Mouse (Mus musculus) neural tube, embryonic 12.5 days (tissue): ENCODE results near the gene Fndc10. TPM values are rescaled to one million over a fixed set of nuclear protein-coding genes. Genes with fewer than 3 reads are reported as not detected.
A peak's percentile ranks its signal among the peaks of the same experiment; 100 is the strongest.
"Not testable (repeated sequence)": the region's sequence is repeated elsewhere in the genome, so short reads cannot be mapped to it uniquely, and the experiment has no call there.

Experiments used
- ATAC-seq: fragments of 200-750 bp; cut with Nextera tagmentation; 2 replicates; pipeline ENCODE4 v1.8.0; 2017; ENCODE audit warnings: low read depth, mild to moderate bottlenecking, moderate TSS enrichment, moderate library complexity; ENCODE audit not compliant: low FRiP score
- H3K27ac ChIP-seq: fragments of 300-500 bp; sonication (generic); 2 replicates; pipeline ENCODE4 v1.5.1; 2016
- H3K27me3 ChIP-seq: fragments of 300-500 bp; sonication (generic); replicated peaks from 2 replicates; pipeline ENCODE4 v1.6.1; 2016; ENCODE audit warnings: mild to moderate bottlenecking
- H3K36me3 ChIP-seq: fragments of 300-500 bp; sonication (generic); 2 replicates; pipeline ENCODE4 v1.6.1; 2016; ENCODE audit warnings: mild to moderate bottlenecking
- H3K4me1 ChIP-seq: fragments of 300-500 bp; sonication (generic); 2 replicates; pipeline ENCODE4 v1.6.1; 2016
- H3K4me2 ChIP-seq: fragments of 300-500 bp; sonication (generic); replicated peaks from 2 replicates; pipeline ENCODE4 v1.6.1; 2016; ENCODE audit warnings: mild to moderate bottlenecking
- H3K4me3 ChIP-seq: fragments of 300-500 bp; sonication (generic); 2 replicates; pipeline ENCODE4 v1.5.1; 2016
- H3K9ac ChIP-seq: fragments of 300-500 bp; sonication (generic); 2 replicates; pipeline ENCODE4 v1.6.1; 2016; ENCODE audit warnings: mild to moderate bottlenecking
- H3K9me3 ChIP-seq: fragments of 300-500 bp; sonication (generic); 2 replicates; pipeline ENCODE4 v1.6.1; 2016; ENCODE audit warnings: mild to moderate bottlenecking
- WGBS: fragments of 180-500 bp; shearing (Covaris S2); methylation state at CpG from one replicate; pipeline ENCODE4 v1.1.7; 2016; 5-methylcytosine and 5-hydroxymethylcytosine counted together
- polyA plus RNA-seq: library from polyadenylated mRNA; unstranded; fragments of >200 nt; fragmentation: Nextera tagmentation; extraction: Ambion mirVana; gene quantifications from 2 replicates; pipeline ENCODE4 v1.2.1, GENCODE M21; 2016

Gene Fndc10
- 10.6 and 11.6 TPM in 2 replicates for polyA plus RNA-seq

- H3K4me2 ChIP-seq, result peak within 1 kb of the TSS; percentile 93
- under 1% methylated on average over 47 of the region's 47 CpGs for WGBS
- peak; percentile 88 for ATAC-seq
- H3K36me3 ChIP-seq, result no peaks in the 10 kb centered on the region
- peak within 1 kb of the TSS; percentile 77 for H3K4me3 ChIP-seq
- peak within 1 kb of the TSS; percentile 83 for H3K9ac ChIP-seq
- peaks cover 20% of the 10 kb centered on the region for H3K4me1 ChIP-seq
- peaks cover 21% of the 10 kb centered on the region for H3K27me3 ChIP-seq
- H3K9me3 ChIP-seq, result no peaks in the 10 kb centered on the region
- peak within 1 kb of the TSS; percentile 66; the same call in 1 of the 2 replicates for H3K27ac ChIP-seq
Measured at GRCm38 (mm10) chr4:155694111-155694481, at the start of gene Fndc10. Gene Fndc10 (plus strand): TSS chr4:155694342.

GRCm38 (mm10) chr4:155645308-155645707 is 48.8 kb upstream of the Fndc10 start, which contains the start of gene Gm10563:
Gene Gm10563 (minus strand): TSS chr4:155645408.
- not testable (repeated sequence) for ATAC-seq, H3K9me3 ChIP-seq, H3K27me3 ChIP-seq, H3K4me2 ChIP-seq, H3K9ac ChIP-seq, H3K4me1 ChIP-seq, H3K27ac ChIP-seq, H3K4me3 ChIP-seq
- 99% methylated on average over 2 of the region's 2 CpGs for WGBS
- H3K36me3 ChIP-seq, result peaks cover 87% of the 10 kb centered on the region

GRCm38 (mm10) chr4:155645721-155646120 is 48.4 kb upstream of the Fndc10 start:
- H3K4me2 ChIP-seq, result no peak overlapping the region
- WGBS, result 98% methylated on average over 5 of the region's 5 CpGs
- H3K4me1 ChIP-seq, result no peaks in the 10 kb centered on the region
- peaks cover 87% of the 10 kb centered on the region for H3K36me3 ChIP-seq
- no peak overlapping the region for H3K27ac ChIP-seq
- H3K9me3 ChIP-seq, result no peaks in the 10 kb centered on the region
- H3K27me3 ChIP-seq, result peaks cover 4% of the 10 kb centered on the region; the same call in 1 of the 2 replicates
- no peak overlapping the region for H3K4me3 ChIP-seq
- no peak overlapping the region for H3K9ac ChIP-seq
- ATAC-seq, result no peak

- H3K36me3 ChIP-seq, result peaks cover 62% of the 10 kb centered on the region
- ATAC-seq, result no peak
- no peak overlapping the region for H3K4me2 ChIP-seq
- H3K27ac ChIP-seq, result no peak overlapping the region
- peaks cover 41% of the 10 kb centered on the region for H3K27me3 ChIP-seq
- WGBS, result 94% methylated on average over 11 of the region's 11 CpGs
- H3K9ac ChIP-seq, result no peak overlapping the region
- no peak overlapping the region for H3K4me3 ChIP-seq
- peaks cover 18% of the 10 kb centered on the region for H3K4me1 ChIP-seq
- no peaks in the 10 kb centered on the region for H3K9me3 ChIP-seq
Measured at GRCm38 (mm10) chr4:155649355-155649754, 44.8 kb upstream of the Fndc10 start.

- peaks cover 28% of the 10 kb centered on the region for H3K4me1 ChIP-seq
- H3K27ac ChIP-seq, result no peak overlapping the region
- no peak for ATAC-seq
- no peak overlapping the region for H3K9ac ChIP-seq
- peak overlapping the region; percentile 73; the same call in 1 of the 2 replicates for H3K4me2 ChIP-seq
- H3K36me3 ChIP-seq, result peaks cover 58% of the 10 kb centered on the region
- H3K27me3 ChIP-seq, result peaks cover 64% of the 10 kb centered on the region
- 64% methylated on average over 15 of the region's 15 CpGs for WGBS
- H3K4me3 ChIP-seq, result no peak overlapping the region
- no peaks in the 10 kb centered on the region for H3K9me3 ChIP-seq
Measured at GRCm38 (mm10) chr4:155651553-155652269, 42.4 kb upstream of the Fndc10 start.

- H3K27ac ChIP-seq, result no peak overlapping the region
- H3K4me3 ChIP-seq, result peak overlapping the region; percentile 38
- peak overlapping the region; percentile 55 for H3K9ac ChIP-seq
- peaks cover 28% of the 10 kb centered on the region for H3K4me1 ChIP-seq
- peaks cover 64% of the 10 kb centered on the region for H3K27me3 ChIP-seq
- H3K4me2 ChIP-seq, result peak overlapping the region; percentile 73
- no peaks in the 10 kb centered on the region for H3K9me3 ChIP-seq
- peaks cover 53% of the 10 kb centered on the region for H3K36me3 ChIP-seq
- no peak for ATAC-seq
- WGBS, result 20% methylated on average over 36 of the region's 36 CpGs
Measured at GRCm38 (mm10) chr4:155652283-155653085, 41.7 kb upstream of the Fndc10 start.

- Histone ChIP-seq H3K27ac (no peak within 1 kb of the TSS), H3K4me3 (peak within 1 kb of the TSS; percentile 38), H3K9me3 (no peaks in the 10 kb centered on the region), H3K27me3 (peaks cover 64% of the 10 kb centered on the region), H3K36me3 (peaks cover 50% of the 10 kb centered on the region), H3K4me2 (peak within 1 kb of the TSS; percentile 73), H3K9ac (peak within 1 kb of the TSS; percentile 55), H3K4me1 (peaks cover 28% of the 10 kb centered on the region)
- under 1% methylated on average over 33 of the region's 33 CpGs for WGBS
- ATAC-seq, result peak; percentile 44
Measured at GRCm38 (mm10) chr4:155653086-155653450, 41.1 kb upstream of the Fndc10 start, which contains the start of gene Mmp23. Gene Mmp23 (minus strand): TSS chr4:155653384.

- peak overlapping the region; percentile 73 for H3K4me2 ChIP-seq
- H3K4me1 ChIP-seq, result peaks cover 28% of the 10 kb centered on the region
- no peaks in the 10 kb centered on the region for H3K9me3 ChIP-seq
- H3K27ac ChIP-seq, result no peak overlapping the region
- peak overlapping the region; percentile 55 for H3K9ac ChIP-seq
- peak overlapping the region; percentile 38 for H3K4me3 ChIP-seq
- H3K27me3 ChIP-seq, result peaks cover 64% of the 10 kb centered on the region
- ATAC-seq, result peak; percentile 46
- peaks cover 49% of the 10 kb centered on the region for H3K36me3 ChIP-seq
- 3% methylated on average over 31 of the region's 31 CpGs for WGBS
Measured at GRCm38 (mm10) chr4:155653451-155654182, 40.5 kb upstream of the Fndc10 start.

GRCm38 (mm10) chr4:155654183-155654455 is 40.0 kb upstream of the Fndc10 start:
- 5% methylated on average over 6 of the region's 6 CpGs for WGBS
- H3K9me3 ChIP-seq, result no peaks in the 10 kb centered on the region
- H3K9ac ChIP-seq, result no peak overlapping the region
- peaks cover 64% of the 10 kb centered on the region for H3K27me3 ChIP-seq
- peak overlapping the region; percentile 38 for H3K4me3 ChIP-seq
- peak overlapping the region; percentile 73 for H3K4me2 ChIP-seq
- H3K27ac ChIP-seq, result no peak overlapping the region
- H3K36me3 ChIP-seq, result peaks cover 49% of the 10 kb centered on the region
- peaks cover 28% of the 10 kb centered on the region for H3K4me1 ChIP-seq
- ATAC-seq, result no peak

GRCm38 (mm10) chr4:155654456-155655298 is 39.5 kb upstream of the Fndc10 start:
- Histone ChIP-seq H3K9me3 (no peaks in the 10 kb centered on the region), H3K36me3 (peaks cover 48% of the 10 kb centered on the region), H3K4me3 (peak overlapping the region; percentile 38), H3K4me1 (peaks cover 28% of the 10 kb centered on the region), H3K9ac (peak overlapping the region; percentile 18; the same call in 1 of the 2 replicates), H3K27me3 (peaks cover 64% of the 10 kb centered on the region), H3K27ac (no peak overlapping the region), H3K4me2 (peak overlapping the region; percentile 73)
- peak; percentile 48 for ATAC-seq
- WGBS, result 2% methylated on average over 52 of the region's 52 CpGs

- Histone ChIP-seq H3K9ac (no peak overlapping the region), H3K4me2 (no peak overlapping the region), H3K4me3 (no peak overlapping the region), H3K27me3 (peaks cover 54% of the 10 kb centered on the region), H3K4me1 (peaks cover 28% of the 10 kb centered on the region), H3K27ac (no peak overlapping the region), H3K9me3 (no peaks in the 10 kb centered on the region), H3K36me3 (peaks cover 41% of the 10 kb centered on the region)
- WGBS, result 87% methylated on average over 13 of the region's 13 CpGs
- ATAC-seq, result no peak
Measured at GRCm38 (mm10) chr4:155656214-155656751, 37.9 kb upstream of the Fndc10 start.
